Mouse (Mus musculus) T-cell, adult 66 days (primary cell): Measurements from ENCODE around the gene Fgf22. TPM values are rescaled to one million over a fixed set of nuclear protein-coding genes. Genes with fewer than 3 reads are reported as not detected.

Experiments used
- total RNA-seq, 2 experiments: library from RNA; stranded (reverse); gene quantifications; 3 replicates in 1 of 2; 4 replicates in 1 of 2; pipeline ENCODE4 v1.2.4; 2023

The Fgf22 gene
- total RNA-seq: not detected

DNA sequence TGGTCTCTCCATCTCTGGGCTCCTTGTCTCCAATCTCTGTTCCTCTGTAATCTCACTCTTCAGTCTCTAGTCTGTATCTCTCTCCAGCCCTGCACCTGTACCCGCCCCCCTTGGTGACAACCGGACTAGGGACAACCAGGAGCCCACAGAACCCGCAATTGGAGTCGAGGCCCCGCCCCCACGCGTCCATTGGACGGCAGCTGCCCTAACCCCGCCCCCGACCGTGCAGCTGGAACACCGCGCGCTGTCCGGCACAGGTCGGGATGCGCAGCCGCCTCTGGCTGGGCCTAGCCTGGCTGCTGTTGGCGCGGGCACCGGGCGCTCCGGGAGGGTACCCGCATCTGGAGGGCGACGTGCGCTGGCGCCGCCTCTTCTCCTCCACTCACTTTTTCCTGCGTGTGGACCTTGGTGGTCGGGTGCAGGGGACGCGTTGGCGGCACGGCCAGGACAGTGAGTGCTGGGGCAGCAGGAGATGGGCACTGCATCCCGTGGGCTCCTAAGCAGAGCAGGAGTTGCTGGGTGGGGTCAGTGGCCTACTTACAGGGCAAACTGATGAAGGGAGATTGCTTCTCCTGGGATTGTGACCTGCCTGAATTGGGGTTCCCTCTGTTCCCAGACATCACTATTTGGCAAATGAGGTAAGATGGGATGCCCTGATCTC lies at the start of gene Fgf22:
TSS of gene Fgf22 (plus strand) at position 221 of the 661 bp plus-strand sequence.

DNA sequence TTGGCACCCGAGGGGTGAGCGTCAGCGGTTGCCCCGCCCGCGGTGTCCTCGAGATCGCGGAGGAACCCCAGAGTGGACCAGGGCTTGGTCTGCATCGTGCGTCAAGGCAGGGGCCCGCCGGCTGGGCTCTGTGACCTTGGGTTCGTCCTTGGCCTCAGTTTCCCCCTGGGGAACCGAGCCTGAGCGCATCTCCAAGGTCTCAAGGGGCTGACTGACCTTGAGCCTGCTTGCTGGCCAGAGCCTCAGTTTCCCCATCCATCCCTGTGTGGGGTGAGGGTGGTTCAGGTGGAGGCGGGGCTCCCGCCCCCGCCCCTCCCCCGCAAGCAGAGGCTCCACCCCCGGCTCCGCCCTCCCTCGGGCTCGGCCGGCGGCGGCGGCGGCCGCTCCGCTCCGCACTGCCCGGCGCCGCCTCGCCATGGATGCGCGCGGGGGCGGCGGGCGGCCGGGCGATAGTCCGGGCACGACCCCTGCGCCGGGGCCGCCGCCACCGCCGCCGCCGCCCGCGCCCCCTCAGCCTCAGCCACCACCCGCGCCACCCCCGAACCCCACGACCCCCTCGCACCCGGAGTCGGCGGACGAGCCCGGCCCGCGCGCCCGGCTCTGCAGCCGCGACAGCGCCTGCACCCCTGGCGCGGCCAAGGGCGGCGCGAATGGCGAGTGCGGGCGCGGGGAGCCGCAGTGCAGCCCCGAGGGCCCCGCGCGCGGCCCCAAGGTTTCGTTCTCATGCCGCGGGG lies 38.5 kb upstream of the Fgf22 start, which contains the start of gene Hcn2:
TSS of gene Hcn2 (plus strand) at position 381 of the 734 bp plus-strand sequence.

DNA sequence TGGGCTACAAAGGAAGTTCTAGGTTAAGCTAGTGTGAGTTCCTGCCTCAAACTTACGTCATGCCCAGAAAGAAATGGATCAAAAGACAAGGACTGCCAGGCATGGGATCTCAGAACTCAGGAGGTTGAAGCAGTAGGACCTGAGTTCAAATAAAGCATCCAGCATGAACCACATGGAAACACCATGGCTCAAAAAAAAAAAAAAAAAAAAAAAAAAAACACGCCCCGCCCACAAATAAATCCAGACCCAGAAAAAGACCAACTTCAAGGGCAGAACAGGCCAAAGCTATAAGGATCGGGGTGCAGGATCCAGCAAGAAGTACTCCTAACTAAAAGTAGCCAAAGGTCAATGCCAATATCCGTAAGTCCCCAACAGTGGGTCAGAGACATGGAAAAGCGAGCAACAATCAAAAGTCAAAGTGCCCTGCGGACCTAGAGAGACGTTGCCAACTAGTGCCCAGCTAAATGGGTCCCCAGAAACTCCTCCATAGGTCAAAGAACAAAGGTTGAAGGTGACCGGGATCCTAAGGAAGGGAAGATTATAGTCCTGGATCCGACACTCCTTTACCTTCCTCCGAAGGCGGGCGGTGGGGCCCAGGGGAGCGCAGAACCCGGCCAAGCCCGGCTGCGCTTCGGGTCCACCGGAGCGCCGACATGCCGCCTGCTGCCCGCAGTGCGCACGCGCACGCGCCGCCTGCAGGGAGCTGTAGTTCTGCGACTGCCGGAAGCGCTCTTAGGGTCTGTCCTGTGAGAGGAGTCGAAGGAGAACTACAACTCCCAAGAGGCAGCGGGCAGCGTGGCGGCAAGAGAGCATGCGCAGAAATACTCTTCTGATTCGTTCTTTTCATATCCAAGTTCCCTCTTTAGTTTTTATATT lies 8.7 kb upstream of the Fgf22 start, which contains the start of gene Polrmt:
TSS of gene Polrmt (minus strand) at position 684 of the 876 bp plus-strand sequence.

DNA sequence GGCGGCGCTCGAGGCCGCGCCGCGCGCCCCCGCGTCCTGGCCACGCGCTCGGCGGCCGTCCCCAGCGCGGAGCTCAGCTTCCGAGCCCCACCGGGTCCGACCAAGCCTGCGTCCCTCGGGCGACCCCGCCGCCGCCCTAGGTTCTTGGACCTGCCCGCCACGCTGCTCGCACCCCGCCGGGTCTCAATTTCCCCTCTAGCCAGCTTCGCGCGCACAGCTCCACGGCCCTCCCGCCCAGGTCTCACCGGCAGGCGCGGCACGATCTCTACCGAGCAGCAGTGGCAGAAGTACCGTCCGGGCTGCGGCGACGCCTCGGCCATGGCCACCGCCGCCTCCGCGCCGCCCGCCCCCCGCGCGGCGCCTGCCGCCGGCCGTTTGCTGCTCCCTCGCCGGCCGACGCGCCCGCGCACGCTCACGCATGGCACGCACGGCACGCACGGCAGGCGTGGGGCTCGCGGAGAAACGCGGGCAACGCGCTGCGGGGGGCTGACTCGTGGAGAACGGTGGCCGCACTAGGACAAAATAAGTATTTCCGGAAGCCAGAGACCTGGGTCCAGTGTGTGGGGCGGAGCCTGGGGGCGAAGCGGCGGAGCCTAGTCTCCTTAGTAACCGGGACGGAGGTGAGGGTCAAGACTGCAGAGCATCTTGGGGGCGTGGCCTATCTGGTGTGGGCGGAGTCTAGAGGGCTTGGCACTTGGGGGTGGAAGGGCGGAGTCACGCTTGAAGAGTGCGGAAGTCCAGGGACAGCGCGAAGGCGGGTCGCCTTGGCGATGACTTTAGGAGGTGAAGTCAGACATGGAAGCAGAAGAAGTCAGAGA lies 11.8 kb downstream of the Fgf22 start, which contains the start of gene Rnf126:
TSS of gene Rnf126 (minus strand) at position 445 of the 818 bp plus-strand sequence.

DNA sequence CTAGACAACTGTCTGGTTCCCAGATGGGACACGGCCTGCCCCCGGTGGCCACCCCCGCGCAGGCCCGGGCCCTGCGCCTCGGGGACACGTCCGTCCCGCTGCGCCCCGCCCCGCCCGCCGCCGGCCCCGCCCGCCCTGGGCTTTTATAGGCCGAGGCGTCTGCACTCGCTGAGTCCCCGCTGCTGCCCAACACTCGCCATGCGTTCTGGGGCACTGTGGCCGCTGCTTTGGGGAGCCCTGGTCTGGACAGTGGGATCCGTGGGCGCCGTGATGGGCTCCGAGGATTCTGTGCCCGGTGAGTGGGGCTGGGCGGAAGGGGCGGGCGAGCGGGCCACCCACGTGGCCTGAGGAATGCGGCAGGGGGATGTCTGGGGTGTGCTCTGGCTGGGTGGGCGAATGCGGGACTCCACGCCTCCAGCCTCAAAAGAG lies 22.2 kb downstream of the Fgf22 start, which contains the start of gene Fstl3:
TSS of gene Fstl3 (plus strand) at position 170 of the 429 bp plus-strand sequence.

DNA sequence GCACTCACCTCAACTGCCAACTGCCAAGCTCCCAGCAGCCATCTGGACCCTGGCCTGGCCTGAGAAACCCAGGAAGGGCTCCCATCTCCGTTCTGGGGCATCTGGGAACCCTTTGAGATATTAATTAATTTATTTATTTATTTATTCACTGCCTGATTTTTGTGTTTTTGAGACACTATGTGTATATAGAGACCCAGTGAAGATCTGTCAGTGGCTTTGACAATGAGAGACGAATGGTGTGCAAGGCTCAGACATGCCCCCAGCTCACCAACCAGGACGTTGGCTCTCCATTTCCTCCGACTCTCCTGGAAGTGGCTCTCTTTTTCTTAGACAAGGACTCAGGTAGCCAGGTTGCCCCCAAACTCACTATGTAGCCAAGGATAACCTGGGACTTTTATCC lies 36.0 kb downstream of the Fgf22 start, which contains the start of gene Prss57:
TSS of gene Prss57 (minus strand) at position 101 of the 400 bp plus-strand sequence.

DNA sequence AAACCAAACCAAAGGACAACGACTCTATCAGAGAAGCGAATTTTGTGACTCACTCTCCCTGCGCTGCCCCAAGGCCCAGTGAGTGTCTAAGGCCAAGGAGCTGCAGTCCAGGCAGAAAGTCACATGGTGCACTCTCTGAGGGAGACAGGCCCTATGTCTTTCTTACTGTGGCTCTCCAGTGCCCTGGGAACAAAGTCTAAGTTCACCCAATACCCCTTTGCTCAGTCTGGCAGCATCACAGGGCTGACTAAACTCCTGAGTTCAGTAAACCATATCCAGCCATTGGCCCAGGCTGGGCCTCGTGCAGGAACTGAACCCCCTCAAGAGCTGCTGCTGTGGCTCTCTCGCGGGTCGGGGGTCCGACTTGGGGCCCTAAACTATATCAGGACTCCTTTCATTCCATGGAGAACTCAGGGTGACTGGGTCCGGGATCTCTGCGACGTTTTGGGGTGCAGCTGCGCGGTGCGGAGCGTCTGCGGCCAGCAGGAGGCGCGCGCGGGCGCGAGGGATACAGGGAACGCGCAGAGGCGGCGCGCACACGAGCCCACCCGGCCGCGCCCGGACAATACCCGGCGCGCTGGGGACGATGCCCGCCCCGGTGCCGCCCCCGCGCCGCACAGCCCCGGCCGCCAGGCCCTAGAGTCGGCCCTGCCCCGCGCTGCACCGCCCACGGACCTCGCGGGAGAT lies 38.3 kb downstream of the Fgf22 start, which contains the start of gene Palm:
TSS of gene Palm (plus strand) at position 522 of the 687 bp plus-strand sequence.

Other genes starting within 250 kb of the Fgf22 start
- 1 to 10 TPM; 1.0 to 1.4 TPM for gene Plpp2, start 221.3 kb upstream of the Fgf22 start, total RNA-seq
- 10 to 100 TPM; 45.2 to 56.8 TPM for gene Mier2, start 199.9 kb upstream of the Fgf22 start, total RNA-seq
- gene Theg, start 167.7 kb upstream of the Fgf22 start, total RNA-seq: not detected
- not detected for gene C2cd4c, start 141.1 kb upstream of the Fgf22 start, total RNA-seq
- gene Shc2, start 117.2 kb upstream of the Fgf22 start, total RNA-seq: not detected
- gene Odf3l2, start 109.3 kb upstream of the Fgf22 start, total RNA-seq: not detected
- gene Madcam1, start 90.5 kb upstream of the Fgf22 start, total RNA-seq: not detected
- 10 to 100 TPM; 23.9 to 26.9 TPM for gene Tpgs1, start 85.7 kb upstream of the Fgf22 start, total RNA-seq
- 10 to 100 TPM; 78.2 to 86.5 TPM for gene Cdc34, start 72.9 kb upstream of the Fgf22 start, total RNA-seq
- gene Gzmm, start 66.1 kb upstream of the Fgf22 start, total RNA-seq: 10 to 100 TPM; 16.9 to 17.0 TPM
- 100 to 1,000 TPM; 103 to 115 TPM for gene Bsg, start 50.6 kb upstream of the Fgf22 start, total RNA-seq
- under 1 TPM; 0.18 to 0.23 TPM for gene Hcn2, start 38.4 kb upstream of the Fgf22 start, total RNA-seq
- gene Polrmt, start 8.5 kb upstream of the Fgf22 start, total RNA-seq: 10 to 100 TPM; 59.1 to 62.3 TPM
- gene Rnf126, start 11.9 kb downstream of the Fgf22 start, total RNA-seq: 10 to 100 TPM; 63.3 to 64.6 TPM
- gene Fstl3, start 22.2 kb downstream of the Fgf22 start, total RNA-seq: 1 to 10 TPM in 1 of 2 experiments, under 1 TPM in 1; 0.56 to 1.4 TPM
- not detected for gene Prss57, start 35.9 kb downstream of the Fgf22 start, total RNA-seq
- 1 to 10 TPM; 3.0 to 4.1 TPM for gene Palm, start 38.5 kb downstream of the Fgf22 start, total RNA-seq
- gene Misp, start 65.9 kb downstream of the Fgf22 start, total RNA-seq: not detected
- gene Ptbp1, start 99.4 kb downstream of the Fgf22 start, total RNA-seq: 100 to 1,000 TPM; 649 to 687 TPM
- not detected for gene Prtn3, start 119.4 kb downstream of the Fgf22 start, total RNA-seq
- gene Plppr3, start 119.6 kb downstream of the Fgf22 start, total RNA-seq: not detected
- gene Elane, start 131.2 kb downstream of the Fgf22 start, total RNA-seq: under 1 TPM in 1 of 2 experiments, not detected in 1; 0.58 TPM
- gene Cfd, start 135.8 kb downstream of the Fgf22 start, total RNA-seq: not detected
- 10 to 100 TPM; 62.1 to 71.7 TPM for gene Med16, start 153.8 kb downstream of the Fgf22 start, total RNA-seq
- gene Gm26602, start 155.8 kb downstream of the Fgf22 start, total RNA-seq: not detected
- gene Kiss1r, start 161.9 kb downstream of the Fgf22 start, total RNA-seq: 1 to 10 TPM in 1 of 2 experiments, under 1 TPM in 1; 0.98 to 1.2 TPM
- 100 to 1,000 TPM in 1 of 2 experiments, 10 to 100 TPM in 1; 99.7 to 103 TPM for gene R3hdm4, start 166.1 kb downstream of the Fgf22 start, total RNA-seq
- 10 to 100 TPM in 1 of 2 experiments, 1 to 10 TPM in 1; 9.3 to 12.5 TPM for gene Arid3a, start 172.0 kb downstream of the Fgf22 start, total RNA-seq
- gene Wdr18, start 205.1 kb downstream of the Fgf22 start, total RNA-seq: 10 to 100 TPM; 54.5 to 63.1 TPM
- under 1 TPM in 1 of 2 experiments, not detected in 1; 0.89 TPM for gene Grin3b, start 215.6 kb downstream of the Fgf22 start, total RNA-seq
- gene Tmem259, start 229.3 kb downstream of the Fgf22 start, total RNA-seq: 100 to 1,000 TPM; 152 to 155 TPM
- gene Cnn2, start 233.5 kb downstream of the Fgf22 start, total RNA-seq: 100 to 1,000 TPM; 509 to 532 TPM
- gene Abca7, start 241.4 kb downstream of the Fgf22 start, total RNA-seq: 10 to 100 TPM; 75.4 to 82.6 TPM